Mouse (Mus musculus) thymus, adult 2 months (tissue): ENCODE measurements around the gene Tescl.

Experiments
- CTCF ChIP-seq: fragments of 200-500 bp; IDR thresholded peaks from 2 replicates; pipeline ENCODE4 v1.5.1; 2012; ENCODE audit warnings: mild to moderate bottlenecking, control low read depth, low read length, moderate library complexity, borderline replicate concordance; ENCODE audit not compliant: control insufficient read depth, poor library complexity, insufficient read depth; ENCODE audit errors: extremely low read depth
- POLR2A ChIP-seq: fragments of 200-500 bp; IDR thresholded peaks from 2 replicates; pipeline ENCODE4 v1.6.1; 2012; ENCODE audit warnings: mild to moderate bottlenecking, low read length, control low read depth, moderate library complexity; ENCODE audit not compliant: control insufficient read depth, poor library complexity, insufficient read depth; ENCODE audit errors: extremely low read depth

DNA sequence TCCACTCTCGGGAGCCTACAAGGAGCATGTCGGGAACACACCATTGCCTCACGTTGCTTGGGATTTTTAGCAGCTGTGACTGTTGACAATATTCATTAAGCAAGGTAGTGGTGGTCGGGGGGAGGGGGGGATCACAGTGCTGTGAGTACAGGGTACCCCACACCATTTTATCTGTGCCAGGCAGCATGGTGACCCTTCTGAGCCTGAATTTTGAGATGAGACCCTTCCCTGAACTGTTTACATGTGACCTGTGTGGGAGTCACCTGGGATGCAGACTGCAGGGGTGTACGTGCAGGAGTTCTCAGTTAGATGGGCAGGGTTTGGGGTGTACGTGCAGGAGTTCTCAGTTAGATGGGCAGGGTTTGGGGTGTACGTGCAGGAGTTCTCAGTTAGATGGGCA lies 37.4 kb downstream of the Tescl start:
- TF ChIP-seq CTCF (no peak), POLR2A (no peak)
